Mouse (Mus musculus) B cell, adult 2 months (primary cell): ENCODE results near the gene Foxj3.
"Not testable (repeated sequence)": the region's sequence is repeated elsewhere in the genome, so short reads cannot be mapped to it uniquely, and the experiment has no call there.

Experiments used
- DNase-seq, 2 experiments: peaks; one replicate each; pipeline ENCODE4 v3.0.0; 2022

The Foxj3 gene

DNA sequence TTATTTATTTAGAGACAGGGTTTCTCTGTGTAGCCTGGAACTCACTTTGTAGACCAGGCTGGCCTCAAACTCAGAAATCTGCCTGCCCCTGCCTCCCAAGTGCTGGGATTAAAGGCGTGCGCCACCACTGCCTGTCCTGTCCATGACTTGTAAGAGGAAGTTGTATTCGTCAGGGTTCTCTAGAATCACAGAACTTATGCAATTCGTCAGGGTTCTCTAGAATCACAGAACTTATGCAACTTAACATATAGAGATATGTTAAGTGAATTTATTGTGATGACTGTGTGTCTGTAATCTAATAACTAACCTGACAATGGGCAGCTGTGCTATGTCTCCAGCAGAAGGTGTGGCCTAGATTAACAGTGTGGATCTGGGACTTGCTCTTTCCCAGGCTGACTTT lies at the start of gene Foxj3:
Gene Foxj3, plus strand, starts transcription at position 390 of the 400 bp plus-strand sequence.
- not testable (repeated sequence) for DNase-seq

GRCm38 (mm10) chr4:119489666-119490065 lies 47.1 kb upstream of the Foxj3 start:
- DNase-seq = no peak

GRCm38 (mm10) chr4:119490806-119491205 lies 46.0 kb upstream of the Foxj3 start:
- DNase-seq = peak; percentile 40 to 45

- DNase-seq = peak; percentile 3 to 25
Observed at GRCm38 (mm10) chr4:119492291-119492932, 44.4 kb upstream of the Foxj3 start, which contains the start of gene Rimkla. TSS of gene Rimkla (minus strand) at chr4:119492628.

DNA sequence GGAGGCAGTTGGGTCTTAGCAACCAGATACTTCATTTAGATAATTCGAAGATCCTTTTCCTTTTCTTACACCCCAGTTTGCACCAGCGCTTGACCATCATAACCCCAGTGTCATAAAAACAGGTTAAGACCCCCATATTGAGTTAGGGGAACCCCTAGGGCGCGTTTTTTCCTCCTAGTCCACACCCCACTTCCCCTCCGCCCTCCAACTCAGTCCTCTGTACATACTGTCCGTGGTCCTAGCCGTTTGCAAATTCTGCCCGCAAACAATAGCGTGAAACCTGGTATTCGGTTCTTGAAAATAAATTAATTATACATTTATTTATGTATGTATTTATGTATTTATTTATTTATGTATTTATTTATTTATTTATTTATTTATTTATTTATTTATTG lies 43.9 kb upstream of the Foxj3 start:
- no peak for DNase-seq

GRCm38 (mm10) chr4:119498319-119498848 lies 38.4 kb upstream of the Foxj3 start:
- DNase-seq = no peak

DNA sequence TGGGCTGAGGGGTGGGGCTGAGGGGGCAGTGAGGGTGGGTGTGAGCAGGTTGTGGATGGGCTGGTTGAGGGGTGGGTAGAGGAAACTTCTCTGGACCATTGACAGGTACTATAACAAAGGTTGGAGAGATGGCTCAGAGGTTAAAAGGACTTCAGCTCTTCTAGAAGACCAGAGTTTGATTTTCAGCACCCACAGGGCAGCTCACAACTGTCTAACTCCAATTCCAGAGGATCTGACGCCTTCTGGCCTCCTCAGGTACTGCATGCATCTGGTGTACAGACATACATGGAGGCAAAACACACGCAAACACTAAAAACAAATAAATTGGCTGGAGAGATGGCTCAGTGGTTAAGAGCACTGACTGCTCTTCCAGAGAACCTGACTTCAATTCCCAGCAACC lies 25.2 kb upstream of the Foxj3 start:
- DNase-seq = no peak

DNA sequence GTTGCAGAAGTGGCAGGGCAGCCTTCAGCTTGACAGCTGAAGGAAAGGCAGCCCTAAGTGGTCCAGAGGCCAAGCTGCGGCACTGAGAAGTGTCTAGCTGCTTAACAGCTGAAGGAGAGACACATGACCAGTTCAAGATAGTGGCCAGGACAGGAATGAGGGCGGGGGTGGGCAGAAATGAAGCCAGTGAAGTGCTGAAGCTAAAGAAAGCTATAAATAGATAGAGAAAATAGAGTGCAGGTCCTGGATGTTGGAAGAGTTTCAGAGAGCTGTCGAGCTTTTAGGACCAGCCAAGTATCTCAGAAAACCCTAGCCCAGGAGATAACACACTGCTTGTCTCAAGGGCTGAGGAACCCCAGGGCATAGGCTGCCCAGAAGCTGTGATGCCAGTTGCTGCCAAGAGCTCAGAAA lies 24.1 kb upstream of the Foxj3 start:
- DNase-seq = no peak

DNA sequence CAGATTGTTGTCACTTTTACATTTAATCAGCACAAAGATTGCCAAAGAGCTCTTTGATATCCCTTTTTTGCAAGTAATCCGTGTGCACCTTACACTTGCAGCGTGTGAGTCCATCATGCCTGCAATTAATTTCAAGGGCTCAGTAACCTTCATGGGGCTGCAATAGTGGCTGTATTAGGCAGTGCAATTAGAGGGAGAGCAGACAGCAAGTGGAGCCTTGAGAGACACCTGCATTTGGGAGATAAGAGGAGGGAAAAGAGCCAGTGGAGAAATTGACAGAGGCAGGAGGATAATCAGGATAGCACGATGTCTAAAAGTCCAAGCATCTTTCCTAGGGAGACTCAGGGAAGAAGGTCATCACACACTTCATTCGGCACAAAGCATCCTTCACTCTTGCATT lies 13.2 kb upstream of the Foxj3 start:
- DNase-seq = no peak

GRCm38 (mm10) chr4:119524010-119524409 lies 12.8 kb upstream of the Foxj3 start:
- no peak for DNase-seq

DNA sequence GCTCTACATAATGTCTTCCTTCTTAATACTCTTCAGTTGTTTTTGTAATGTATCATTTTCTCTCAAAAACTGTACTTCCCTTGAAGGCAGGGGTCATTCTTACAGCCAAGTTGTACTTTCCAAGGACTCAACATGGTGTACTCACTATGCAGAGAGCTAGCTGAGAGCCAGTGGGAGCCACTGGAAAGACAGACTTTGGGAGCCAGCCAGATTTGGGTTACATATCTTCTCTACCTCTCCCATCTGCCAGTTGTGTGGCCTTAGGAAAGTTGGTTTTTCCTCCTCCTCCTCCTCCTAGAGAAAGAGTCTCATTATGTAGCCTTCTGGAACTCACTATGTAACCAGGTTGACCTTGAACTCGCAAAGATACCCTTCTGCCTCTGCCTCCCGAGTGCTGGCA lies 12.3 kb upstream of the Foxj3 start:
- DNase-seq = no peak

DNA sequence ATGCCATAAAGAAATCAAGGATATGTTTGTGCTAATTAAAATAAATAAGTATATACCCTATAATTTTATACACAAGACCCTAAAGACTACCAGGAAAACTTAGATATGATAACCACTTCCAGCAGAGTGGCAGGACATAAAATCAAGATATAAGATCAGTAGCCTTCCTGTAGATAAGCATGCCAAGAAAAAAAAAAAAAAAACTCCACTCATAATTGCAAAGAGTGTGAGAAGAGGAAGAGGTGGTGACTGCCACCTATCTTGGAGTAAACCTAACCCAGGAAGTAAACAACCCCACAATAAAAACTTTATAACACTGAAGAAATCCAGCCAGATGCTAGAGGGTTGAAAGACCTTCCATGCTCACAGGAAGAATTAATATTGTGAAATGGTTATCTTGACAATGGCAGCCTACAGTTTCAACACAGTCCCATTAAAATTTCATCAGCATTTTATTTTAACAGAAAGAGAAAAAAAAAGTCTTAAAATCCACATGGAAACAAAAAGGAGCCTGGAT lies 10.4 kb upstream of the Foxj3 start:
- DNase-seq = no peak

DNA sequence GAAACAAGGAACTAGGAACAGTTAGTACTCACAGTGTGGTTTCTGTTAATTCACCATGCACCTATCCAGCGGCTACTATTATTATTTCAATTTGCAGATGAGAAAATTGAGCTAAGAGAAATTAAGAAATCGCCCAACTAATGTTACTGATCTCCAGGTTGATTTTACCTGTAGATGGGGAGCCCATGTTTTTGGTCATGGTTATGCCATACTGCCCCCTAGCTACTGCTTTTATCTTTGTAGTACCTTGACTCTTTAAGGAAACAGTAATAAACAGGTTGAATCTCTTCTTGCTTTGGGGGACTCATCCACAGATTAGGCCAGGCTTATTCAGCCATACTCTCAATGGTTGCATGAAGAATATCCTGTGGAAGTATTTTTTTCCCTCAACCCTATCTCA lies 5.0 kb upstream of the Foxj3 start:
- peak; percentile 16 to 25 for DNase-seq

DNA sequence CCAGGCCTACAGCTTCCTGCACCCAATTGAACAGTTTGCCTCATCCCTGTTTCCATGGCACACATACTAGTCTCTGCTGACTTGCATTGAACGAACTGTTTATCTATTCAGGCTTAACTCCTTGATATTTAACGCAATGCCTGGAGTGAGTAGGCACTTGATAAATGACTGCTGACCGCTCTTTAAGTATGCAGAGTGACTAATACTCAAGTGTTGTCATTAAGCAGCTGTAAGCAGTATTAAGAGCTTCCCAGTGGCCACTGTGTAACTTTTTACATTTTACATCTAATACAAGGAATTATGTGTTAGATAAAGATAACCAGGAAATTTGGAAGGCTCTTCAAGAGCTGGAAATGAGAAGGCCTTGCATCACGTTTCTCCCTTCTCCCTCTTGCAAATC lies 1.7 kb upstream of the Foxj3 start:
- DNase-seq = no peak

DNA sequence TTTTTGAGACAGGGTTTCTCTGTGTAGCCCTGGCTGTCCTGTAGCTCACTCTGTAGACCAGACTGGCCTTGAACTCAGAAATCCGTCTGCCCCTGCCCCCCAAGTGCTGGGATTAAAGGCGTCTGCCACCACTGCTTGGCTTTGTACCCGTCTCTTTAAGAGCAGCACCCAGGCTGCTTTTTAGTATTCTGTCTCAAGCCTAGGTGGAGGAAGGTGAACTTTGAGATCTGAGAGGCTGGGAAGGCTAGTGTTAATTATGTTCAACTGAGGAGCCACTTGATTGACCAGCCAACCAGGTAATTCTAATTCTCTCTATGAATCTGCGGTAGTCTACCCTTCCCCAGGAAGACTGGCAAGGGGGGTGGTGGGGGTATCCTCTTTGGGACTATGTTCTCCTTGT lies 632 bp downstream of the Foxj3 start:
- no peak for DNase-seq

GRCm38 (mm10) chr4:119539031-119539824 lies 2.4 kb downstream of the Foxj3 start, which contains the start of gene Frg2f1:
TSS of gene Frg2f1 (minus strand) at chr4:119539529.
- peak; percentile 93 for DNase-seq

- peak; percentile 66 for DNase-seq
Observed at GRCm38 (mm10) chr4:119539836-119540532, 3.2 kb downstream of the Foxj3 start.

- DNase-seq = no peak
Observed at GRCm38 (mm10) chr4:119540533-119540890, 3.7 kb downstream of the Foxj3 start.

DNA sequence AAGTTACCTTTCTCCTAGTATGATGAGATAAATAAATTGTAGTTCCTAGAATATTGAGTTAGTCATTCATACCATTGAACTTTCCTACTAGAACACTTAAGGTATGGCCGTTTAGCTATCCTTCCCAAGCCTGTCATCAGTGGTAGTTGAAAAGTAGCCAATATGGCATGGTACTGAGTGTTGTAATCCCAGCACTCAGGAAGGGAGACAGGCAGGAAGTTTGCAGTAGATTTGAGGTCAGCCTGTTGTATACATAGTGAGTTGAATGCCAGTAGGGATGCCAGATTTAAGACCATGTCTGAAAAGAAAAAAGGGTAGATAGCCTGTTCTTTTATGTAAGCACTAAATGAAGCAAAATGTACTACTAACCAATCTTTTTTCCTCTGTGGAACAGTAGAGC lies 14.1 kb downstream of the Foxj3 start:
- DNase-seq = no peak

- no peak for DNase-seq
Observed at GRCm38 (mm10) chr4:119555466-119555865, 18.7 kb downstream of the Foxj3 start.

DNA sequence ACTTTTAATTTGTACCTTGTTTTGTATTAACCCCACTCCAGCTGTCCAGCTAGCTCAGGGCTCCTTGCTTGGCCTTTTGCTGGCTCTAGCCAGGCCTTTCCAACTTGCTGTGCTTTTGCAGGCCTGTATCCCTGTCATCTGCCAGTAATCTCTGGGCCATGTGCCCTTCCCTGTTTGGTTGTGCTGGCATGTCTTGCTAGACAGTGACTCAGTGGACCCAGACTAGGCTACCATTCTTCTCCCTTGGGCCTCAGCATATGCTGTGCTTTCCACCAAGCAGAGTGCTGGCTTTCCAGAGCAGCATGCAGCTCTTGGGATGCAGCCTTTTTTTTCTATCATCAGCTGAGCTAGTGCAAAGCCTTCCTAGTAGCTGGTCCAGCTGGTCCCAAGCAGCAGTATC lies 26.3 kb downstream of the Foxj3 start:
- no peak for DNase-seq

- DNase-seq = no peak
Observed at GRCm38 (mm10) chr4:119566322-119566835, 29.6 kb downstream of the Foxj3 start.

- DNase-seq = no peak
Observed at GRCm38 (mm10) chr4:119572682-119573081, 35.9 kb downstream of the Foxj3 start.
